Mouse (Mus musculus) megakaryocyte-erythroid progenitor cell, adult 5-6 weeks (primary cell): ENCODE measurements at regions not wholly inside any gene's neighbourhood (a gene's known extent, or its start where the extent isn't known, plus 50 kb on each side); places are given as distances from the start of the nearest gene placed in this dataset.

Experiments
- ATAC-seq: replicated peaks from 2 replicates; pipeline ENCODE4 v1.8.0; 2016; ENCODE audit warnings: mild to moderate bottlenecking, inconsistent platforms; ENCODE audit not compliant: severe bottlenecking, poor library complexity, low FRiP score, low TSS enrichment

DNA sequence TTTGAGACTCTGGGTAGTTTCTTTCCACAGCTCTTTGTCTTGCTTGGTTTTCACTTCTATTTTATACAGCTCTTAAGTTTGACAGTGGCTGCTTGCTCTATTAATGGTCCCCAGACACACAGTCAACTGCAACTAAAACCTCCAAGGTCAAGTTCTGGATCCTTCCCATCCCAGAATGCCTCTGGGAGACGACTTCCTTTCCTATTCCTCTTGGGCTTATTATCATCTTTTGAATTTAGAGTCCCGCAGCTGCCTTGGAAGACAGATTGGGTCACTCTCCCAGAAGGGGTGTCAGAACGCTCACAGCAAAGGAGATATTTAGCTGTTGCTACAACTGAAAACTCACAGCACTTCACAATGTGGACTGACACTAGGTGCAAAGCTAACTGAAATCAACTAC lies 75.3 kb upstream of the Jade1 start:
- no peak for ATAC-seq

DNA sequence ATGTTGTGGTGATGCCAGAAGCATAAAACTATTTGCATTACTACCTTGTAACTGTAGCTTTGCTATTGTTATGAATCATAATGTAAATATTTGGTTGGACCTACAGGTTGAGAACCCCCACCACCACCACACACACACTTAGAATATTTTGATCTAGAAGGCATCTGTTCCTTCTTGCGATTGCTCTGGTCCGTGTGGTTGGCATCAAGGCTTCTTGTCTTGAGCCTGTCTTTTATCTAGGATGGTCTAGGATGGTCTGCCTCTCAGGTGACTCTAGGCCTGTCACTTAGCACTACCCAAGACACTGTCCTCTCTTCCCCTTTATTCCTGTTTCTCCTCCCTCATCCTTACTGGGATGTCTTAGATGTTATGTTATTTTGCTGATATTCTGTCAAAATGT lies 76.6 kb upstream of the Jade1 start:
- ATAC-seq: no peak

DNA sequence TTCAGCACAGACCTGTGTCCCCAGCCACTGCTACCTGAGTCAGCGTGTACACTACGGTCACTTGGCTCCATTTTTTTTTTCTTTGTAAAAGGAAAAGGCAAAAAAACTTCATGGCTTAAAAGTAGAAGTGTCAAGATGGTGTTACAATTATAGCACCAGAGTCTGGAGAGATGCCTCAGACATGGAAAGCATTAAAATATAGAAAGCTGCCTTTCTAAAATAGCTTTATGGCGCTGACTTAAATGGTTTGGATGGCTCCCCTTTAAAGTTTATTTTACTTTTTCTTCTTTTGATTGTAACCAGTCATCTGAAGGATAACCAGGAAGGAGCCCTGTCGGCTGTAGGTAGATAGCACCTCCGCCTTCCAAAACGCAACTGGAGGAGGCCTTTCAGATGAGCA lies 79.0 kb upstream of the Jade1 start:
- ATAC-seq: no peak

DNA sequence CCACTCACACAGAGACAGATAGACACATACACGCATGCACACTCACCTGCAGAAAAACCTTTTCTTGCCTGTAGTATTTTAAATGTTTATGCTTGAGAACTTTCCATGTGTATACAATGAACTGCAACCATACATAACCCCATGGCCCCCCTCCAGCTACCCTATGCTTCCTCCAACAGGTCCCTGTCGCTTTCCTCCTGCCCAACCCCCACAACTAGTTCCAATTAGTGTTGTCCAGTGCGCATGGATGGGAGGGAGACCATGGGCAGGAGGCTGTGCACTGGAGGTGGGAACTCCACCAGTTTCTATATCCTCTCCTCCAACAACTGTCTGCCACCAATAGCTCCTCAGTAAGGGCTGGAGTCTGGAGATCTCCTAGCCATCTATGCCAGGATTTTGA lies 82.9 kb upstream of the Jade1 start:
- no peak for ATAC-seq

DNA sequence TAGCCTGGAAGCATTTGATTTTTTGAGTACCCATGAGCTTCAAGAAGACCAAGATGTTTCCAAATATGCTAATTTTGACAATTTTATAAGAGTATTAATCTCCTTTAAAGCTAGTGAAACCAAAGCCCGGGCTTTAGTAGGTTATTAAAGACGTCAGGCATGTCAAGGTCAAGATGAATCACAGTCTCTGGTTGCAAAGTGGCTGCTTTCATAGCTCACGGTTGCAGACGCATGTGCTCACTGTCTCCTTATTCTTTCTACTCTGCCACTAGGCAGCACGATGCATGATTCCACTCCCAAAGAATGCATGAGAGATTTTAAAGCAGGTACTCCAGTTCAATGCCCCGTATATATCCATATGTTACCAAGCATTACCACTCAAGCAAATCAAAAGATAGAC lies 86.4 kb upstream of the Jade1 start:
- ATAC-seq: no peak

DNA sequence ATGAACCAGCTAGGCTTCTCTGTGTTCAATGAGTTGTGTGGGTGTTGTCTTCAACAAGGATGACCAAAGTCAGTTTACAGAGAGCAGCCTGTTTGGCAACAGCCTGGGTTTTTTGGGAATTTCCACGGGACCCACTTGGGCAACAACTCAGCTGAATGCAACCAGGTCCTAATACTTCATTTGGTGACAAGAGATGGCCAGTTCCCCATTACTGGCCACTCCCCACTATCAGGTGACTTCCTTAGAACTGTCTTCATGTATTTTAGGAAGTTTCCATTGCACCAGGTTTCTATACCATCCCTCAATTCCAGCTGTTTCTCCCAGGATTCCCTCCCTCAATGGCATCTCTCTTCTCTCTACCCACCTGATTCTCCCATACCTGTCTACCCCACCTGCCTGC lies 87.7 kb upstream of the Jade1 start:
- ATAC-seq: no peak

DNA sequence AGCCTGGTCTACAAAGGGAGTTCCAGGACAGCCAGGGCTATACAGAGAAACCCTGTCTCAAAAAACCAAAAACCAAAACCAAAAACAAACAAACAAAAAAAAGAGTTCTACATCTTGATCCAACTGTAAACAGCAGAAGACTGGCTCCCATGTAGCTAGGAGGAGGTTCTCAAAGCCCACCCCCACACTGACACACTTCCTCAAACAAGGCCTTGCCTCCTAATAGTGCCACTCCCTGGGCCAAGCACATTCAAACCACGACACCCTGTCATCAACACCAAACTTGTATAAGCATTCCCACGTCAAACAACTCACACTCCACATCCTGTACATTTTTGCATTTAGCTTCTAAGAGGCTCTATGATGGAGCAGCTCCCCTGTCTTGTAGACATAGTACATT lies 89.6 kb upstream of the Jade1 start:
- no peak for ATAC-seq

DNA sequence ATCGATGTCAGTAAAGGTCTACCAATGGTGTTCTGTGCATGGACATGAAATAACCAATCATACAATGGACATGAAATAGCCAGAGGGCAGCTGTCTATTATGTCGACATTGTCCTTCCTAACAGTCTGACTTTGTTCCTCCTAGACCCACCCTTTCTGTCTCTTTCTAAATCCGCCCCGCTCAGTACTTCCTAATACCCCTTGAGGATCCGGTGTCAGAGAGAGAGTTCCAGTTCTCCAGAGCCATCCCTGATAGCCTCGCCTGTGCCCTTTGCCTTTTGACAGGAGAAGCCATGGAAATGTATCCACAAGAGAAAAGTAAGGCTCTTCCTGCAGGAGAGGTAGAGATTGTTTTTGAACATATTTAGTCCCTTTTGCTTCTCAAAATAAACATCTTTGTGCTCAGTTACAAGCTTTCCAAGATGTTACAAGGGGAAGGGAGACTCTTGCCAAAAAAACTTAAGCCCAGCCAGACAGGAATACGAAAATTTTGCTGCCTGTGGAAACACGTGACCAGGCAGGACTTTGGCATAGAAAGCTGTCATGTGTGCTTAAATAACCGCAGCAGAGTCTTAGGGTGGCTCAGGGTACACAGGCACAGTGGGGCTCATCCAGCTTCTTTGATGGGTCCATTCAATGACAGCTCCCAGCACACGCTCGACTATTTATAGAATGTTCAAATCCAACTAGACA lies 92.4 kb upstream of the Jade1 start:
- ATAC-seq: no peak

DNA sequence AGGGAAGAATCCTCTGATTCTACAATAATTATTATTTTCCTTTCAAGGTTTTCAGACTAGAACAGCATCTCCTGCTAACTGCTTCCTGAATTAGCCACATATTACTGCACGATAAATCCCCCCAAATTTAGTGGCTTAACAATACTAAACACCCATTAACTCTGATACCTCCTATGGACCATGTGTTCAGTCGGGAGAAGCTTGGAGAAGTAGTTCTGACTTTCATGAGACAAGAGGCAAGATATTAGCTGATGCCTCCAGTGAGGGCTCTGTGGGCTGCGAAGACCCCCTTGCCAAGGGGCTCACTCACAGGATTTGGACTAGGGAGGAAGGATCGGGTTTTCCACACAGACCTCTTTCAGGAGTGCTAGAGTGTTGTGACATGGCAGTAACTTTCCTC lies 95.4 kb upstream of the Jade1 start:
- no peak for ATAC-seq

DNA sequence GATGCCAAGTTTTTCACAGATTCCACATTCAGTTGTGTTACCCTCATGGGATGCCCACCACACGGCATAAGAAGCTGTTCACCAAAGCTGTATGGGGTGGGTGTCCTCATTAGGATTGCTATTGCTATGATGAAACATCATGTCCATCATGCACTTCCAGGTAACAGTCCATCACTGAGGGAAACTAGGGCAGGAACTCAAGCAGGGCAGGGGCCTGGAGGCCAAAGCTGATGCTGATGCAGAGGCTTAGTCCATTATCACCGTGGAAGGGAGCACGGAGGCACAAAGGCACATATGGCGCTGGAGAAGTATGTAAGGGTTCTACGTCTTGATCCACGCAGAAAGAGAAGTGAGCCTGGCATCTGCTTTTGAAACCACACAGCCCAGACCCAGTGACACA lies 97.4 kb upstream of the Jade1 start:
- ATAC-seq: no peak

DNA sequence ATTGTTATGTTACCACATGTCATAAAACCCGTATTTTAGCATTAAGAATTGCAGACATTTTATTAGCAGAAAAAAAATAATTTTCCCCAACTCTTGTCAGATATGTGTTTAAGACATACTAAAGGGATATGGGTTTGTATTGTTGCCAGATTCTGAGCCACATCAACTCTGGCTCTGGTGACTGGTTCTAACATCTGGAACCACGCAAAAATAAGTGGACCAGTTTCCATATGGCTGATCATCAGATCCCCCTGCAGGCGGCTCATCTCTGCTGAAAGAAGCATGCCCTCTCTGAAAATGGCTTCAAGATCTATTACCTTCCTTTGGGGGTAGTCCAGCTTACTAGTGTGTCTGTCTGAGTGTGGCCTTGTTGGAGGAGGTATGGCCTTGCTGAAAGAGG lies 102.0 kb upstream of the Jade1 start:
- ATAC-seq: no peak

DNA sequence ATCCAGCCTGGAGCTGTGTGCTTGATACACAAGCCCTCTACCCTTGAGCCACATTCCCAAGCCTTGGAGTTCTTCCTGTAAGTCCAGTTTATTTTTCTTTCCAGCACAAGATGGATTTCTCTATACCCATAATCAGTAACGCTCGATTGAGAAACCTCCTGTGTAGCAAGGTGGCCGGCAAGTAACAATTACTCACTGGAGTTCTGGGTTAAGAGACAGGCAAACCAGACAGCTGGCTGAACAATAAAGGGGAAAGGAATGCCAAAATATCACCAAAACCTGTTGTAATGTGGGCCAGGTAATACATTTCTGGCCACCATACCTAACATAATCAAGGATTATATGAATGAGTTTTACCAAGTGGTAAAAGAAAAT lies 102.8 kb upstream of the Jade1 start:
- ATAC-seq: no peak

DNA sequence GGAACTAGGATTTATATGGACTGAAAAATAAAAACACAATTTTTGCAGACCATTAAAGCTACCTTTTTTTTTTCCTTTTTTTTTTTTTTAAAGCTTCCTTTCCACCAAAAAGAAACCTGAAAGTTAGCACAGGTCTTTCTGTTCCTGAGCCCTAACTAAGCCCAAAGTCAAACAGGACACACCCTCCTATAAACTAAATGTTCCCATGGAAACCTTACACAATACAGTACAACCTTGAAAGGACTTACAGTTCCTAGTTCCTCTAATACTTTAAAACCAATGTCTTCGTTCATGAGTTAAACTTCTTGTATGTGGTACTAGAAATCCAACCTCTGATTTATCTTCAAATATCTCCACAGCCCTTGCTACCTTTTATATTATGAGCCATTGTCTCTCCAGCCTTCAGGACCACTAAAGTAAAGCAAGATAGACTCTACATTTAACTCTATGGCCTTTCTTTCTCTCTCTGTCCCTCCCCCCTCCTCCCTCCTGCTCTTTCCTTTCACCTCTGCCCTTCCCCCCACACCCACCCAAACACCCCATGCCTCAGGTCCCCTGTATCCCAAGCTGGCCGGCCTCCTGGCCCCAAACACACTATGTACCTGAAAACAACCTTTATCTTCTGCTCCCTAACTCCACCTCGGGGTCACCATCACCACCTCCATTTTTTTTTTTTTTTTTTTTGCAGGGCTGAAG lies 103.4 kb upstream of the Jade1 start:
- ATAC-seq: no peak

DNA sequence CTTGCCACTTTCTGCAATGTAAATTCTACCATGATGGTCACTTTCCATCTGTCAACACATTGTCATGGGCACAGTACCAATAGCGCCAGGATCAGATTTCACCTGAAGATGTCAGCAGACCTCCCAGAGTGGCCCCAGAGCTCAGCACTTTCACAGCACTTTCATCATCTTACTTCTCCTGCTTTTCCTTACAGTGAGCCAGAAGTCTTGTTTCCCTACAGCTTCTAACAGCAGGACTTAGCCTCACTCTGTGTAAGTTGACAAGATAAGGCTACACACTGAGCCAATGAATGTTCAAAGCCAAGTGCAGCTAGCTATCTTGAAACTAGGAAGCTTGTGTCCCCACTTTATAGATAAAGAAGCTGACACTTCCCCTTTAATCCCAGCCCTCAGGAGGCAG lies 104.8 kb upstream of the Jade1 start:
- ATAC-seq: no peak

DNA sequence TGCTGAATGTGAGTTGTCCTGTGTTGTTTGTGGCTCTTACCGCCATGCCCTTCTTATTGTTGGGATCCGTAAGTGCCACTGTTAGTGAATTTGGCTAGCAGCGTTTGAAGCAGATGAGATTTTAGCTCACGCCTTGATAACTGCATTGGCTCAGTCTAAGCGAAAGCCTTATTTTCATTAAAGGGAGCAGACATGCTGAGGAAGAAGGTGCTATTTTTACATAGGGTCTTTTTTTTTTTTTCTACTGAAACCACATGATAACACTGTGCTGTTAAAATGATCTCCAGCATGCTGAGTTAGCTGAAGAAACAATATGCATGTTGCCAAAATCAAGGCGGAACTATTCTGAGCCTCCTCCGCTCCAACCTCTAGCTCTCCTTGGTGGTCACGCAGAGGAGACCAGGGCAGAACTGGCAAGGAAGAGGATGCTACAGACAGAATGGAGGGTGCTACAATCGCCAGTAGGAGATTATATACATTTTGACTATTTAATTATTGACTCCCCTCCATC lies 111.2 kb upstream of the Jade1 start:
- no peak for ATAC-seq

DNA sequence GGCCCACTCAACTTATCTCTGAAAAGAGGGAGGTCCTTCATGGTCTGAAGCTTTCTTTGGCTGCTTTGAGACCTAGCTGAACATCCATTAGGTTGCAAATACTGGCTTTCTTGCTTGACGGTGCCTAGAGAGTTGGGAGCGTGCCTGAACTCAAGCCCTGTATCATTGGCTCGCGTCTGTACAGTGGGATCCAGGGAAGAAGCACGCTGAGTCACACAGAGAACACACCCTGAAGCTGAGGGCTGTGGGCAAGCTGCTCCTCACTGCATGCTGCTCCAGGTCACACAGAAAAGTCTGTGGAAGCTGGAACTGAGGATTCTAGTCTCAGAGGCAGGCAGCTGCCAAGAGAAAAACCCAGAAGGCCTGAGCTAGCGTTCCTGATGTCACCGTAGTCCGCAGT lies 119.3 kb upstream of the Jade1 start:
- ATAC-seq: no peak

DNA sequence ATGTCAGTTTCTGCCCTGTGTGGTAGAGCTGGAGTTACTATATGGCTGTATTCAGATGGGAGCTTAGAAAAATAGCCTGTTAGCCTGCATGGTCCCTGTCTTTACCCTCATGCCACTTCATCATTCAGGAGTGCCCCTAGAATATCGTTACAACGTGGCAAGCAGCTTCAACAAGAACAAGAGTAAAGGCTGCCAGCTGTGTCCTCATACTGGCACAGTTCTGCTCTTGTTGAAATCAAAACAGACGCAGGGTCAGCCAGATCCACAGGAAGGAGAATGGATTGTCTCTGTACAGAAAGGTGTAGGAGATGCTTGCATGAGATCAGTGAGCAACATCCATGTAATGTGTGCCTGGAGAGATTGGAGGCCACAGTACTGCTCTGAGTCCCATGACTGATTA lies 122.4 kb upstream of the Jade1 start:
- no peak for ATAC-seq

DNA sequence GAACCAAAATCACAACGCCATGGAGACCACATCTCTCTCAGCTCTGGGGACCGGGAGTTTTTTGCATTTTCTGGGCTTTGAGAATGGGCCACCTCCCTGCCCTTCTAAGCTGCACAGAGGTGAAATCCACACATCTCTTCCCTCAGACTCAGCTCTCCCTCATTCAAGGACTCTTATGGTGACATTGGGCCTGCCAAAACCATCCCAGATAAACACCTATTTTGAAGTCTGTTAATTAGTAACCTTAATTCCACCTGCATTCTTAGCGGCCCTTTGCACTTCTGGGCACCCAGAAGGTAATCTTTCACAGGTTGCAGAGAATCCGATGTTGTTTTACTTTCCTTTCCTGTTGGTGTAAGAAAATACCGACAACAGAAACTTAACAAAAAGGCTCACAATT lies 123.2 kb upstream of the Jade1 start:
- no peak for ATAC-seq

DNA sequence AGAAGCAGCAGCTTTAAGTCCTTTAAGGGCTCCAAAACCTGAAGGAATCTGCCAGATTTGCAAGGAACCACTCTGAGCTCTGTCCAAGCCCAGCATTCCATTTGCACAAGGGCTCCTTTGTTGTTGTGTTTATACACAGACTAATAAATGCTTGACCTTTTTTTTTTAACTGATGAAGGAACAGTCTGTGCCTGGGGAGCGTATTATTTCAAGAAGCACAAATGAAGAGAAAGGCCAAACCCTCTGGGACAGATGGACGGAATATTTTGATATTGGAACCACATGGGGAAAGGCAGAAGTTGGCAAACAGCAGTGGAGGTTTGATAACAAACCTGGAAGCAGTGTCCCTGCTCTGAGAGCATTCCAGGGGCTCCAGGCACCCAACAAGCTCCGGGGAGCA lies 125.3 kb upstream of the Jade1 start:
- ATAC-seq: no peak

DNA sequence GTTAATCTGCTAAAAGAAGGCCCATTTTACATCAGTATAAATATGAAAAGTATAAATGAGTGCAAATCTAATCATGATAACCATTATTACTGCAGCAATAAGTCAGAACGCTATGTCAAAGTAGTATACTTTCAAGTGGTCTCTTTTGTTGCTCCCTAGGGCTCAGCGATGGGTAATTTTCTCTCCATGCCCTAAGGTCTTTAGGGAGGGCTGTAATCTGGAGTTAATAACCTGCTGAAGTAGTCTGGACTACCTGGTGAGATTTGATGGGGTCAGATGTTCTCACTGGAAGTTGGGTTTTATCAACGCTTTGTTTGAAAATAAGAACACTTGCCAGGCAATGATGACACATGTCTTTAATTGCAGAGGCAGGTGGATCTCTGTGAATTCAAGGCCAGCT lies 128.6 kb upstream of the Jade1 start:
- ATAC-seq: no peak

DNA sequence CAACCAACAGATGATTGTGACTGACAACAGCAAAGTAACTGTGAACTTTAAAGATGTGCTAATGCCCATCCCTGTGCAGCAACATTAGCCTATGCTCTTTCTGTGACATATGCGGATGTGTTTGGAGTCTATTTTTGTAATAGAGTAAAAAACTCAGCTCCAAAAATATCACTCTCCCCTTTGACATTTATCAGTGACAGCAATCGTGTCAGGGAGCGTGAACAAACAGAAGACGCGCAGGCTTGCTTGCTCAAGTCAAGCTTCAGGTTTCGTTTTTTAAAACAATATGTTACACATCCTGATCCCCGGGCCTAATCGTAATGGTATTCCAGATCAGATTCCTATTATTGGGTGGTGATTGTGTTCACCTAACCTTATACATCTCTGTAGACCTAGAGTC lies 129.7 kb upstream of the Jade1 start:
- no peak for ATAC-seq
